Mouse (Mus musculus): ENCODE results near the gene Fubp1. TPM values are rescaled to one million over a fixed set of nuclear protein-coding genes. Genes with fewer than 3 reads are reported as not detected.
A peak's percentile ranks its signal among the peaks of the same experiment; 100 is the strongest.
"Not testable (repeated sequence)": the region's sequence is repeated elsewhere in the genome, so short reads cannot be mapped to it uniquely, and the experiment has no call there.

Fubp1 gene
- polyA plus RNA-seq, 1 experiment from 2014 or later, result 300 TPM

GRCm38 (mm10) chr3:152192238-152192931 is 17.8 kb upstream of the Fubp1 start:
- ATAC-seq (ENCODE audit: insufficient read depth) (peak; percentile 22; the same call in 1 of the 2 replicates), DNase-seq (peak; percentile 94)
- H3K4me1 ChIP-seq (ENCODE audit: insufficient read depth), result peaks cover 15% of the 10 kb centered on the region
- H3K27ac ChIP-seq (ENCODE audit: low read depth), result peak overlapping the region; percentile 97
- no peaks in the 10 kb centered on the region for H3K9me3 ChIP-seq (ENCODE audit: low read depth, low read length)
- TF ChIP-seq CTCF (IDR thresholded peaks at IDR 0.05; ENCODE audit: low read depth), result no peak
- H3K36me3 ChIP-seq (ENCODE audit: insufficient read depth), result no peaks in the 10 kb centered on the region
- H3K27me3 ChIP-seq (ENCODE audit: insufficient read depth, low read length), result no peaks in the 10 kb centered on the region
- H3K9ac ChIP-seq, result peak overlapping the region; percentile 68
- H3K4me3 ChIP-seq (ENCODE audit: low read depth, low read length), result peak overlapping the region; percentile 45
- H3K4me2 ChIP-seq, result peak overlapping the region; percentile 74
- WGBS, result 6% methylated on average over 11 of the region's 11 CpGs

GRCm38 (mm10) chr3:152193177-152193576 is 17.0 kb upstream of the Fubp1 start:
- no peak for TF ChIP-seq CTCF (IDR thresholded peaks at IDR 0.05; ENCODE audit: low read depth)
- no peak for DNase-seq
- Histone ChIP-seq H3K36me3 (ENCODE audit: insufficient read depth) (no peaks in the 10 kb centered on the region), H3K9ac (peak overlapping the region; percentile 69), H3K27ac (ENCODE audit: low read depth) (peak overlapping the region; percentile 92), H3K4me2 (peak overlapping the region; percentile 58), H3K9me3 (ENCODE audit: low read depth, low read length) (no peaks in the 10 kb centered on the region), H3K4me1 (ENCODE audit: insufficient read depth) (peaks cover 15% of the 10 kb centered on the region), H3K4me3 (ENCODE audit: low read depth, low read length) (peak overlapping the region; percentile 45), H3K27me3 (ENCODE audit: insufficient read depth, low read length) (no peaks in the 10 kb centered on the region)
- ATAC-seq (ENCODE audit: insufficient read depth), result no peak
- WGBS, result 0% methylated on average over 7 of the region's 7 CpGs

GRCm38 (mm10) chr3:152193635-152194097 is 16.6 kb upstream of the Fubp1 start:
- ATAC-seq (ENCODE audit: insufficient read depth) (peak; percentile 95), DNase-seq (peak; percentile 97)
- no peak for TF ChIP-seq CTCF (IDR thresholded peaks at IDR 0.05; ENCODE audit: low read depth)
- Histone ChIP-seq H3K4me2 (peak overlapping the region; percentile 58), H3K27me3 (ENCODE audit: insufficient read depth, low read length) (no peaks in the 10 kb centered on the region), H3K36me3 (ENCODE audit: insufficient read depth) (no peaks in the 10 kb centered on the region), H3K9me3 (ENCODE audit: low read depth, low read length) (no peaks in the 10 kb centered on the region), H3K4me1 (ENCODE audit: insufficient read depth) (peaks cover 13% of the 10 kb centered on the region), H3K4me3 (ENCODE audit: low read depth, low read length) (peak overlapping the region; percentile 45), H3K9ac (peak overlapping the region; percentile 69), H3K27ac (ENCODE audit: low read depth) (peak overlapping the region; percentile 92)
- under 1% methylated on average over 17 of the region's 17 CpGs for WGBS

- WGBS, result 24% methylated on average over 2 of the region's 2 CpGs
- not testable (repeated sequence) for H3K9ac ChIP-seq; H3K9me3 ChIP-seq (ENCODE audit: low read depth, low read length); H3K36me3 ChIP-seq (ENCODE audit: insufficient read depth); ATAC-seq (ENCODE audit: insufficient read depth); H3K27me3 ChIP-seq (ENCODE audit: insufficient read depth, low read length); DNase-seq; H3K4me2 ChIP-seq; H3K27ac ChIP-seq (ENCODE audit: low read depth); H3K4me3 ChIP-seq (ENCODE audit: low read depth, low read length); H3K4me1 ChIP-seq (ENCODE audit: insufficient read depth)
Observed at GRCm38 (mm10) chr3:152197246-152197645, 13.0 kb upstream of the Fubp1 start.

- Histone ChIP-seq H3K4me2 (no peak overlapping the region), H3K9ac (no peak overlapping the region), H3K36me3 (ENCODE audit: insufficient read depth) (no peaks in the 10 kb centered on the region), H3K27me3 (ENCODE audit: insufficient read depth, low read length) (no peaks in the 10 kb centered on the region), H3K4me1 (ENCODE audit: insufficient read depth) (no peaks in the 10 kb centered on the region), H3K9me3 (ENCODE audit: low read depth, low read length) (no peaks in the 10 kb centered on the region), H3K27ac (ENCODE audit: low read depth) (no peak overlapping the region), H3K4me3 (ENCODE audit: low read depth, low read length) (no peak overlapping the region)
- DNase-seq, result no peak
- 60% methylated on average over 3 of the region's 3 CpGs for WGBS
- ATAC-seq (ENCODE audit: insufficient read depth), result no peak
- TF ChIP-seq CTCF (IDR thresholded peaks at IDR 0.05; ENCODE audit: low read depth), result no peak
Observed at GRCm38 (mm10) chr3:152199125-152199524, 11.1 kb upstream of the Fubp1 start.

GRCm38 (mm10) chr3:152201181-152201580 is 9.0 kb upstream of the Fubp1 start:
- DNase-seq (no peak), ATAC-seq (ENCODE audit: insufficient read depth) (no peak)
- TF ChIP-seq CTCF (IDR thresholded peaks at IDR 0.05; ENCODE audit: low read depth), result no peak
- Histone ChIP-seq H3K27ac (ENCODE audit: low read depth) (no peak overlapping the region), H3K9ac (no peak overlapping the region), H3K9me3 (ENCODE audit: low read depth, low read length) (no peaks in the 10 kb centered on the region), H3K4me1 (ENCODE audit: insufficient read depth) (no peaks in the 10 kb centered on the region), H3K36me3 (ENCODE audit: insufficient read depth) (no peaks in the 10 kb centered on the region), H3K27me3 (ENCODE audit: insufficient read depth, low read length) (no peaks in the 10 kb centered on the region), H3K4me3 (ENCODE audit: low read depth, low read length) (no peak overlapping the region), H3K4me2 (no peak overlapping the region)
- WGBS, result 88% methylated on average over 3 of the region's 3 CpGs

- Histone ChIP-seq H3K4me3 (ENCODE audit: low read depth, low read length) (no peak overlapping the region), H3K9me3 (ENCODE audit: low read depth, low read length) (no peaks in the 10 kb centered on the region), H3K36me3 (ENCODE audit: insufficient read depth) (no peaks in the 10 kb centered on the region), H3K27ac (ENCODE audit: low read depth) (no peak overlapping the region), H3K27me3 (ENCODE audit: insufficient read depth, low read length) (no peaks in the 10 kb centered on the region), H3K4me2 (no peak overlapping the region), H3K9ac (no peak overlapping the region), H3K4me1 (ENCODE audit: insufficient read depth) (no peaks in the 10 kb centered on the region)
- no peak for TF ChIP-seq CTCF (IDR thresholded peaks at IDR 0.05; ENCODE audit: low read depth)
- 70% methylated on average over 2 of the region's 2 CpGs for WGBS
- no peak for DNase-seq
- ATAC-seq (ENCODE audit: insufficient read depth), result no peak
Observed at GRCm38 (mm10) chr3:152201651-152202050, 8.6 kb upstream of the Fubp1 start.

Measured in lung, embryonic 14.5 days (tissue).